Comparison of ENCODE assay signal across 9 mouse cellular contexts in genomic region chr16:5351890-5352571, GRCm38 (mm10).
DNase-seq lines count a peak whose midpoint lies in the region; ATAC-seq and TF ChIP-seq lines count a peak whose summit lies in the region.
"Had no signal": no experiment of that assay in that cellular context is flagged by ENCODE, and none has a peak within 500 bp of the region (broad histone marks: within the 10 kb centered on the region; RNA-seq: fewer than 3 reads in every experiment).

No protein-coding gene starts in this region.

- no peak overlapping the region for H3K9ac ChIP-seq in intestine, embryonic 14.5 days (ENCODE audit: low read length)
- no peak overlapping the region for H3K9ac ChIP-seq in liver, postnatal 0 days (replicated peaks)
- H3K9ac ChIP-seq in neural tube, embryonic 15.5 days (replicated peaks): no peak overlapping the region

- no peak overlapping the region for H3K4me3 ChIP-seq in gastrocnemius, adult 2 months
- H3K4me3 ChIP-seq in intestine, embryonic 14.5 days (ENCODE audit: low read depth, low read length): no peak overlapping the region
- no peak overlapping the region for H3K4me3 ChIP-seq in liver, postnatal 0 days (ENCODE audit: low read depth, low read length)
- no peak overlapping the region for H3K4me3 ChIP-seq in neural tube, embryonic 15.5 days (replicated peaks)

- peak overlapping the region; percentile 32 for H3K4me2 ChIP-seq in intestine, embryonic 14.5 days (ENCODE audit: low read length)
- H3K4me2 ChIP-seq in liver, postnatal 0 days (ENCODE audit: low read depth, low read length): peak overlapping the region; percentile 22; the same call in 1 of the 2 replicates
- peak overlapping the region; percentile 46 for H3K4me2 ChIP-seq in neural tube, embryonic 15.5 days

- no peak for TF ChIP-seq CTCF in gastrocnemius, adult 2 months (IDR thresholded peaks at IDR 0.05)
- TF ChIP-seq CTCF in liver, postnatal 0 days (IDR thresholded peaks at IDR 0.05; ENCODE audit: low read depth): no peak

- H3K9me3 ChIP-seq in intestine, embryonic 14.5 days (ENCODE audit: control insufficient read depth, low read length): no peaks in the 10 kb centered on the region
- no peaks in the 10 kb centered on the region for H3K9me3 ChIP-seq in liver, postnatal 0 days (ENCODE audit: low read length)
- H3K9me3 ChIP-seq in neural tube, embryonic 15.5 days (replicated peaks): no peaks in the 10 kb centered on the region

- no peak overlapping the region for H3K27ac ChIP-seq in gastrocnemius, adult 2 months
- H3K27ac ChIP-seq in intestine, embryonic 14.5 days (ENCODE audit: low read depth): no peak overlapping the region
- H3K27ac ChIP-seq in liver, postnatal 0 days (ENCODE audit: low read depth): no peak overlapping the region
- no peak overlapping the region for H3K27ac ChIP-seq in neural tube, embryonic 15.5 days (replicated peaks)

- DNase-seq in gastrocnemius, adult 2 months: peak; percentile 21
- no peak for DNase-seq in gastrocnemius, adult 18-20 months (ENCODE audit: low spot score)
- DNase-seq in embryo, embryonic 10.5 days (ENCODE audit: low spot score): peak; percentile 83
- peak; percentile 60 for DNase-seq in intestine, embryonic 14.5 days (ENCODE audit: low spot score)
- DNase-seq in liver, postnatal 0 days: peak; percentile 71
- no peak for DNase-seq in frontal cortex, postnatal 36 days (ENCODE audit: low spot score in 2 of 2)
- DNase-seq in left cerebral cortex, adult 18-20 months (ENCODE audit: low spot score in 2 of 2): no peak

- intact Hi-C loops in gastrocnemius, adult 2 months (cut with DNase I): no loop called here

- no peaks in the 10 kb centered on the region for H3K27me3 ChIP-seq in intestine, embryonic 14.5 days (replicated peaks; ENCODE audit: control insufficient read depth, insufficient read depth, low read length)
- no peaks in the 10 kb centered on the region for H3K27me3 ChIP-seq in liver, postnatal 0 days (ENCODE audit: insufficient read depth, low read length)
- H3K27me3 ChIP-seq in neural tube, embryonic 15.5 days (replicated peaks): no peaks in the 10 kb centered on the region
- H3K27me3 ChIP-seq: Patski had no signal

- no peaks in the 10 kb centered on the region for H3K4me1 ChIP-seq in intestine, embryonic 14.5 days (replicated peaks; ENCODE audit: control insufficient read depth, insufficient read depth, low read length)
- no peaks in the 10 kb centered on the region for H3K4me1 ChIP-seq in liver, postnatal 0 days (ENCODE audit: insufficient read depth)
- H3K4me1 ChIP-seq in neural tube, embryonic 15.5 days: peaks cover 7% of the 10 kb centered on the region; the same call in 1 of the 2 replicates

- no peaks in the 10 kb centered on the region for H3K36me3 ChIP-seq in intestine, embryonic 14.5 days (ENCODE audit: control insufficient read depth, insufficient read depth, low read length)
- no peaks in the 10 kb centered on the region for H3K36me3 ChIP-seq in liver, postnatal 0 days (replicated peaks; ENCODE audit: insufficient read depth, low read length)
- no peaks in the 10 kb centered on the region for H3K36me3 ChIP-seq in neural tube, embryonic 15.5 days

- peak; percentile 85 for ATAC-seq in intestine, embryonic 14.5 days (replicated peaks; ENCODE audit: low FRiP score, low TSS enrichment, low read depth)
- peak; percentile 75 for ATAC-seq in liver, postnatal 0 days
- peak; percentile 38; the same call in 1 of the 2 replicates for ATAC-seq in neural tube, embryonic 15.5 days (ENCODE audit: low FRiP score)
- ATAC-seq: Patski had no signal

- 3% methylated on average over 18 of the region's 18 CpGs for WGBS in intestine, embryonic 14.5 days
- 3% methylated on average over 18 of the region's 18 CpGs for WGBS in liver, postnatal 0 days (ENCODE audit: insufficient replicate concordance)
- WGBS in neural tube, embryonic 15.5 days: 4% methylated on average over 18 of the region's 18 CpGs

- TF ChIP-seq EP300 in liver, postnatal 0 days (IDR thresholded peaks at IDR 0.05; ENCODE audit: low read depth): no peak

Comparison
In these comparisons a context has a peak if more than half of its experiments do, and no peak if none do; other contexts are left out.
1. DNase-seq: peak in gastrocnemius, adult 2 months (single experiment), embryo, embryonic 10.5 days (single experiment), intestine, embryonic 14.5 days (single experiment) and liver, postnatal 0 days (single experiment); none in gastrocnemius, adult 18-20 months (single experiment), frontal cortex, postnatal 36 days (0 of 2) and left cerebral cortex, adult 18-20 months (0 of 2).
2. Peak in every context shown above with its lines, with median percentiles within 50 percentile points of each other: ATAC-seq and H3K4me2 ChIP-seq.